Mouse (Mus musculus) NIH3T3 (cell line): ENCODE measurements around the gene Wasf3.

ENCODE experiments used
- DNase-seq: peaks from one replicate; pipeline ENCODE4 v3.0.0-alpha.2; 2012; ENCODE audit warnings: low read depth

The Wasf3 gene

GRCm38 (mm10) chr5:146384935-146385591 lies at the start of gene Wasf3:
Gene Wasf3 (plus strand): TSS chr5:146384985.
- peak; percentile 91 for DNase-seq

- DNase-seq, result no peak
Observed at GRCm38 (mm10) chr5:146338064-146338463, 46.7 kb upstream of the Wasf3 start.

- DNase-seq, result no peak
Observed at GRCm38 (mm10) chr5:146340037-146340436, 44.7 kb upstream of the Wasf3 start.

GRCm38 (mm10) chr5:146344911-146345686 lies 39.7 kb upstream of the Wasf3 start:
- DNase-seq, result peak; percentile 17

GRCm38 (mm10) chr5:146347081-146347480 lies 37.7 kb upstream of the Wasf3 start:
- DNase-seq, result no peak

- DNase-seq, result no peak
Observed at GRCm38 (mm10) chr5:146349183-146349582, 35.6 kb upstream of the Wasf3 start.

GRCm38 (mm10) chr5:146350784-146351183 lies 34.0 kb upstream of the Wasf3 start:
- no peak for DNase-seq

- no peak for DNase-seq
Observed at GRCm38 (mm10) chr5:146352006-146352405, 32.8 kb upstream of the Wasf3 start.

GRCm38 (mm10) chr5:146360386-146360785 lies 24.4 kb upstream of the Wasf3 start:
- DNase-seq, result peak; percentile 43

GRCm38 (mm10) chr5:146362711-146363110 lies 22.1 kb upstream of the Wasf3 start:
- DNase-seq, result no peak

GRCm38 (mm10) chr5:146368356-146368755 lies 16.4 kb upstream of the Wasf3 start:
- no peak for DNase-seq

- no peak for DNase-seq
Observed at GRCm38 (mm10) chr5:146368971-146369370, 15.8 kb upstream of the Wasf3 start.

GRCm38 (mm10) chr5:146370794-146371193 lies 14.0 kb upstream of the Wasf3 start:
- DNase-seq, result no peak

GRCm38 (mm10) chr5:146373238-146373637 lies 11.5 kb upstream of the Wasf3 start:
- DNase-seq, result no peak

- DNase-seq, result peak; percentile 25
Observed at GRCm38 (mm10) chr5:146376601-146377000, 8.2 kb upstream of the Wasf3 start.

GRCm38 (mm10) chr5:146380041-146380440 lies 4.7 kb upstream of the Wasf3 start:
- no peak for DNase-seq

GRCm38 (mm10) chr5:146382268-146382667 lies 2.5 kb upstream of the Wasf3 start:
- peak; percentile 32 for DNase-seq

- no peak for DNase-seq
Observed at GRCm38 (mm10) chr5:146383401-146383800, 1.4 kb upstream of the Wasf3 start.

- DNase-seq, result peak; percentile 8
Observed at GRCm38 (mm10) chr5:146385989-146386388, 1.2 kb downstream of the Wasf3 start.

GRCm38 (mm10) chr5:146386906-146387305 lies 2.1 kb downstream of the Wasf3 start:
- DNase-seq, result peak; percentile 14

GRCm38 (mm10) chr5:146394563-146394962 lies 9.8 kb downstream of the Wasf3 start:
- DNase-seq, result no peak

GRCm38 (mm10) chr5:146397253-146397652 lies 12.5 kb downstream of the Wasf3 start:
- DNase-seq, result no peak

- no peak for DNase-seq
Observed at GRCm38 (mm10) chr5:146398386-146399115, 13.8 kb downstream of the Wasf3 start.
